In the genomic region with DNA sequence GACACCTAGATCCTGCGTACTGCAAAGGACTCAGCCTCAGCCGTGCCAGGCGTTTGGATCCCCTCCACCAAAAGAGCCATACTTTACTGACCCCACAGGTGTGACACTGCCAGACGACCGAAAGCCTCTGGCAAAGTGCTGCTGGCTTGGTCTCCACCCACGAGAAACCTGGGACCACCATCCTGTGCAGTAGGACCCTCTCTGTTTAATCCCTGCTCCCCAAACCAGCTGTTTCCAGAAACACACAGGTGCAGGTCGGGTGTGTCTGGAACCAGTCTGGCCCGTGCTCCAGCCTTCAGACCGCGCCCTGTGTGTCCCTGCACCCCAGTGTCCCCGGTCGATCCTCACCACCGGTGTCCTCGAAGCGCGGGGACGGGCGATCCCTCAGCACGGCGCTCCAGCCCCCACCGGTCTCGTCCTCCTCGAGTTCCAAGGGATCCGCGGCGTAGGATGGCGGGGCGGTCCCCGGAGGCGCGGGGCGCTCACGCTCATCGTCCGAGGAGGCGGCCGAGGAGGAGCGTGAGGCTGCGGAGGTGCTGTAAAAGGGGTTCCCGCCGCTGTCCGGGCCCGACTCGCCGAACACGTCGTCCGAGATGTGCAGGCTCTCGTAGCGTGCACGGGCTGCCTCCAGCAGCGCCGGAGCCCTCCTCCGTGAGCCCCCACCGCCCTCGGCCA, we compare ENCODE assay signal across 8 mouse cellular contexts. TPM values are rescaled to one million over a fixed set of nuclear protein-coding genes. Genes with fewer than 3 reads are reported as not detected.
DNase-seq lines count a peak whose midpoint lies in the region; ATAC-seq and TF ChIP-seq lines count a peak whose summit lies in the region.

No protein-coding gene starts in this region.

- peak overlapping the region; percentile 96 for H3K4me2 ChIP-seq in heart, postnatal 0 days (ENCODE audit: low read depth, low read length)

- H3K27ac ChIP-seq in ES-Bruce4 (ENCODE audit: insufficient read depth, low read length), result no peak overlapping the region
- no peak overlapping the region for H3K27ac ChIP-seq in heart, postnatal 0 days (ENCODE audit: low read depth)

- no peaks in the 10 kb centered on the region for H3K36me3 ChIP-seq in ES-Bruce4 (ENCODE audit: control insufficient read depth, insufficient read depth, low read length, poor library complexity, severe bottlenecking)
- H3K36me3 ChIP-seq in heart, postnatal 0 days (replicated peaks; ENCODE audit: control insufficient read depth, insufficient read depth, low read length), result no peaks in the 10 kb centered on the region

- H3K27me3 ChIP-seq in ES-Bruce4 (ENCODE audit: control insufficient read depth, insufficient read depth, low read length, poor library complexity, severe bottlenecking), result no peaks in the 10 kb centered on the region
- H3K27me3 ChIP-seq in heart, postnatal 0 days (ENCODE audit: control insufficient read depth, insufficient read depth, low read length), result peaks cover 27% of the 10 kb centered on the region

- 2% methylated on average over 46 of the region's 56 CpGs for WGBS in heart, postnatal 0 days

- TF ChIP-seq CTCF in ES-Bruce4 (IDR thresholded peaks at IDR 0.05; ENCODE audit: low read depth, low read length), result no peak
- TF ChIP-seq CTCF in heart, postnatal 0 days (IDR thresholded peaks at IDR 0.05; ENCODE audit: low read depth), result no peak

- peak; percentile 3; the same call in 1 of the 2 replicates for ATAC-seq in heart, postnatal 0 days (ENCODE audit: insufficient read depth, low read depth)

- H3K4me3 ChIP-seq in ES-Bruce4 (ENCODE audit: low read depth, low read length), result peak overlapping the region; percentile 89
- H3K4me3 ChIP-seq in heart, postnatal 0 days (ENCODE audit: low read depth, low read length), result peak overlapping the region; percentile 57

- intact Hi-C loops in left cerebral cortex, postnatal 36 days (cut with DNase I), result loop anchor here (5.0 kb wide), 2 partner anchors 36 to 89 kb away; a partner anchor contains a TSS

- peak; percentile 18 for DNase-seq in gastrocnemius, postnatal 10 days
- DNase-seq in gastrocnemius, adult 8-10 months (ENCODE audit: low spot score in 2 of 2), result no peak
- DNase-seq in cerebellum, postnatal 14 days, result peak; percentile 65 to 66
- DNase-seq in heart, postnatal 0 days (ENCODE audit: low spot score), result no peak
- DNase-seq in left cerebral cortex, postnatal 36 days (ENCODE audit: low spot score in 2 of 2), result peak; percentile 52 to 66
- peak; percentile 48 for DNase-seq in neural tube, embryonic 10.5 days (ENCODE audit: extremely low spot score, low spot score)
- no peak for DNase-seq in T-cell, adult 2 months (ENCODE audit: low spot score)

- no peaks in the 10 kb centered on the region for H3K9me3 ChIP-seq in ES-Bruce4 (replicated peaks; ENCODE audit: control insufficient read depth, insufficient read depth, low read length, poor library complexity, severe bottlenecking)
- no peaks in the 10 kb centered on the region for H3K9me3 ChIP-seq in heart, postnatal 0 days (replicated peaks; ENCODE audit: control insufficient read depth, low read length)

- peak overlapping the region; percentile 93 for H3K9ac ChIP-seq in ES-Bruce4 (ENCODE audit: low read depth, poor library complexity, severe bottlenecking)
- peak overlapping the region; percentile 40; the same call in 1 of the 2 replicates for H3K9ac ChIP-seq in heart, postnatal 0 days (replicated peaks; ENCODE audit: low read depth, low read length)

- TF ChIP-seq EP300 in ES-Bruce4 (IDR thresholded peaks at IDR 0.05; ENCODE audit: insufficient read depth, low read depth, low read length), result no peak
- TF ChIP-seq EP300 in heart, postnatal 0 days (IDR thresholded peaks at IDR 0.05; ENCODE audit: low read depth), result no peak

- TF ChIP-seq POLR2A in ES-Bruce4 (IDR thresholded peaks at IDR 0.05; ENCODE audit: insufficient read depth, low read length), result no peak

- no peaks in the 10 kb centered on the region for H3K4me1 ChIP-seq in ES-Bruce4 (ENCODE audit: control insufficient read depth, insufficient read depth, low read length)
- peaks cover 11% of the 10 kb centered on the region for H3K4me1 ChIP-seq in heart, postnatal 0 days (ENCODE audit: control insufficient read depth, insufficient read depth)

RNA-seq across cellular contexts. Expression of a gene that starts 5.9 kb away (rescaled TPM):
- total RNA-seq in gastrocnemius, postnatal 10 days (2021), result 1 to 10 TPM in 1 of 2 experiments, under 1 TPM in 1; 0.63 to 1.8 TPM
- total RNA-seq in gastrocnemius, adult 8-10 months (2022), result under 1 TPM; 0.27 to 0.83 (median 0.40) TPM
- 3.6 and 4.0 TPM in 2 replicates for polyA plus RNA-seq in ES-Bruce4 (2011; ENCODE audit: insufficient read depth, insufficient read length, low read depth, missing spikeins)
- total RNA-seq in heart, postnatal 0 days (2014; rRNA removed; ENCODE audit: low replicate concordance), result 1.7 and 3.5 TPM in 2 replicates
- 0.80 and 0.97 TPM in 2 replicates for polyA plus RNA-seq in heart, postnatal 0 days (2015; fragmentation: Nextera tagmentation; extraction: Ambion mirVana)
- total RNA-seq in left cerebral cortex, postnatal 36 days (2021), result 100 to 1,000 TPM; 211 to 220 TPM

Comparison
In these comparisons a context has a peak if more than half of its experiments do, and no peak if none do; other contexts are left out.
1. DNase-seq: peak in gastrocnemius, postnatal 10 days (single experiment), cerebellum, postnatal 14 days (2 of 2), left cerebral cortex, postnatal 36 days (2 of 2) and neural tube, embryonic 10.5 days (single experiment); none in gastrocnemius, adult 8-10 months (0 of 2), heart, postnatal 0 days (single experiment) and T-cell, adult 2 months (single experiment).
2. RNA of a gene that starts 5.9 kb away (total RNA-seq): 211 to 220 TPM in left cerebral cortex, postnatal 36 days; 0.63 to 1.8 TPM in gastrocnemius, postnatal 10 days, 1.7 to 3.5 TPM in heart, postnatal 0 days and 0.27 to 0.83 TPM in gastrocnemius, adult 8-10 months; every median in the first group is over 10 times any median in the second.